Mouse (Mus musculus) intestine, embryonic 14.5 days (tissue): ENCODE results near the gene Upf1. TPM values are rescaled to one million over a fixed set of nuclear protein-coding genes. Genes with fewer than 3 reads are reported as not detected.
A peak's percentile ranks its signal among the peaks of the same experiment; 100 is the strongest.

ENCODE experiments used
- ATAC-seq: fragments of 200-750 bp; cut with Nextera tagmentation; replicated peaks from 2 replicates; pipeline ENCODE4 v1.8.0; 2017; ENCODE audit warnings: low read depth, moderate number of reproducible peaks, moderate TSS enrichment, moderate library complexity; ENCODE audit not compliant: low FRiP score, low TSS enrichment
- DNase-seq: peaks from one replicate; pipeline ENCODE4 v3.0.0-alpha.2; 2018; ENCODE audit warnings: low spot score
- H3K27ac ChIP-seq: fragments of 300-500 bp; sonication (generic); 2 replicates; pipeline ENCODE4 v1.5.1; 2014; ENCODE audit warnings: low read depth, mild to moderate bottlenecking, control low read depth
- H3K27me3 ChIP-seq: fragments of 300-500 bp; sonication (generic); replicated peaks from 2 replicates; pipeline ENCODE4 v1.6.1; 2014; ENCODE audit warnings: low read length, control low read depth; ENCODE audit not compliant: control insufficient read depth, insufficient read depth
- H3K36me3 ChIP-seq: fragments of 300-500 bp; sonication (generic); 2 replicates; pipeline ENCODE4 v1.6.1; 2014; ENCODE audit warnings: low read length, control low read depth; ENCODE audit not compliant: control insufficient read depth, insufficient read depth
- H3K4me1 ChIP-seq: fragments of 300-500 bp; sonication (generic); replicated peaks from 2 replicates; pipeline ENCODE4 v1.6.1; 2014; ENCODE audit warnings: low read length, control low read depth, mixed read lengths; ENCODE audit not compliant: control insufficient read depth, insufficient read depth
- H3K4me2 ChIP-seq: fragments of 300-500 bp; sonication (generic); 2 replicates; pipeline ENCODE4 v1.6.1; 2014; ENCODE audit warnings: low read length
- H3K4me3 ChIP-seq: fragments of 300-500 bp; sonication (generic); 2 replicates; pipeline ENCODE4 v1.5.1; 2014; ENCODE audit warnings: low read depth, low read length, control low read depth, mixed read lengths
- H3K9ac ChIP-seq: fragments of 300-500 bp; sonication (generic); 2 replicates; pipeline ENCODE4 v1.6.1; 2014; ENCODE audit warnings: mild to moderate bottlenecking, low read length
- H3K9me3 ChIP-seq: fragments of 300-500 bp; sonication (generic); 2 replicates; pipeline ENCODE4 v1.6.1; 2016; ENCODE audit warnings: low read length, control low read depth; ENCODE audit not compliant: control insufficient read depth
- WGBS: fragments of 180-500 bp; shearing (Covaris S2); extraction: QIAGEN DNeasy Blood & Tissue Kit; methylation state at CpG from one replicate; pipeline ENCODE4 v1.1.7; 2014; 5-methylcytosine and 5-hydroxymethylcytosine counted together
- polyA plus RNA-seq: library from polyadenylated mRNA; unstranded; fragments of >200 nt; fragmentation: Nextera tagmentation; extraction: Ambion mirVana; gene quantifications from 2 replicates; pipeline ENCODE4 v1.2.1, GENCODE M21; 2014

Gene Upf1
- polyA plus RNA-seq, 1 experiment from 2014 or later, result 19.4 TPM

DNA sequence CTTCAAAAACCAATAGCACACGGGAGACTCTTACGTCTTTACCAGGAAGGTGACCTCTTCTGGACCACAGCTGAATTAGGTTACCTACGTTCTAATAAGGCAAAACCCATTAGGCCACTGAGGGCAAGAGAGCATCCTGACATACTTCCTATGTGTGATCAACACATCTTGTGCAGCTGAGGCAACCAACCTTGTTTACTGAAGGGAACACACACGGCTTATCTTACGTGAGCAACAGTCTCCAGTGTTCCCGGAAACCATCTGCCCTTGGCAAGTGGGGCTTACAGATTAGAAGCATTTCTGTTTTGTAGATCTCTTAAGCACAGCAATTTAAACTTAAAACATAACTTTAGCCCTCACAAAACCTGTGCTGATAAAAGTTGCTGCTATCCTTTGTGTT lies 25.6 kb downstream of the Upf1 start:
- H3K9ac ChIP-seq, result no peak overlapping the region
- ATAC-seq (no peak), DNase-seq (no peak)
- no peaks in the 10 kb centered on the region for H3K27me3 ChIP-seq
- 92% methylated on average over 6 of the region's 6 CpGs for WGBS
- no peak overlapping the region for H3K27ac ChIP-seq
- peaks cover 17% of the 10 kb centered on the region for H3K36me3 ChIP-seq
- H3K4me2 ChIP-seq, result no peak overlapping the region
- H3K4me1 ChIP-seq, result peaks cover 14% of the 10 kb centered on the region
- H3K9me3 ChIP-seq, result no peaks in the 10 kb centered on the region; the same call in 1 of the 2 replicates
- no peak overlapping the region for H3K4me3 ChIP-seq

DNA sequence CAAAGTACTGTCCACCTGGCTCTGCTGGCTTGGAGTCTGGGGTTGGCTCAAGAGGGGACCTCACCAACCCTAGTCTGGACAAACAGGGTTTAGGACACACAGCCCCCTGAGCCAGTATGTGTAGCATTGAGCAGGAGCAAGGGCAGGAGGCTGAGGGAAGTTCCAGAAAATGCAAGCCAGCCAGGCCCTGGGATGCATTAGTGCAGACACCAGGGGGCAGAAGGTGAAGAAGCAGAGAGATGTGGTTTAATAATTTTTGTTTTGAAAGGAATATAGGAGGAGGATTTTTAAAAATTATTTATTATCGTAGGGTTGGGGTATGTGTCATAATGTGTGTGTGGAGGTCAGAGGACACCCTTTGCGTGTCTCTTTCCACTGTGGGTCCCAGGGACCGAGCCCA lies 29.4 kb downstream of the Upf1 start:
- Histone ChIP-seq H3K36me3 (no peaks in the 10 kb centered on the region), H3K4me1 (no peaks in the 10 kb centered on the region), H3K9me3 (no peaks in the 10 kb centered on the region; the same call in 1 of the 2 replicates), H3K4me2 (no peak overlapping the region), H3K27me3 (no peaks in the 10 kb centered on the region), H3K27ac (no peak overlapping the region), H3K4me3 (no peak overlapping the region), H3K9ac (no peak overlapping the region)
- DNase-seq (no peak), ATAC-seq (no peak)
- WGBS, result 87% methylated on average over 3 of the region's 3 CpGs

DNA sequence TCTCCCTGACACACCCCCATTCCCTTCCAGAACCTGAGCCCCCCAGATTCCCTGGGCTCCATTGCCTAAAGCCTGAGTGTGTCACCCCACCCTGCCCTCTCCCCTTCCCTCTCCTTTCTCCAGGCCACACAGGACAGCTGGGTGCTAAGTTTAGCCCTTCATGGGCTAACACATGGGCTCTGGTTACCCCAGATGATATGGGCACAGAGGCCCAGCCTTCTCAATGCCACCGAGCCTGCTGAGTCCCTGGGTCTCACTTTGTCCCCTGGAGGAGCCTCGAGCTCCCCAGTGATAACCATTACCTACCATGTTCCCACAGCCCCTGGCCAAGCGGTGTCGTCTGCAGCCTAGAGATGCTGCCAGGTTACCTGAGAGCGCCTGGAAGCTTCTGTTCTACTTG lies 35.2 kb downstream of the Upf1 start:
- H3K4me1 ChIP-seq, result peaks cover 22% of the 10 kb centered on the region
- H3K4me2 ChIP-seq, result no peak overlapping the region; the same call in 1 of the 2 replicates
- 85% methylated on average over 5 of the region's 5 CpGs for WGBS
- no peaks in the 10 kb centered on the region for H3K9me3 ChIP-seq
- H3K36me3 ChIP-seq, result peaks cover 7% of the 10 kb centered on the region
- no peak overlapping the region for H3K27ac ChIP-seq
- ATAC-seq, result no peak
- H3K4me3 ChIP-seq, result no peak overlapping the region
- no peak overlapping the region for H3K9ac ChIP-seq
- no peak for DNase-seq
- no peaks in the 10 kb centered on the region for H3K27me3 ChIP-seq

DNA sequence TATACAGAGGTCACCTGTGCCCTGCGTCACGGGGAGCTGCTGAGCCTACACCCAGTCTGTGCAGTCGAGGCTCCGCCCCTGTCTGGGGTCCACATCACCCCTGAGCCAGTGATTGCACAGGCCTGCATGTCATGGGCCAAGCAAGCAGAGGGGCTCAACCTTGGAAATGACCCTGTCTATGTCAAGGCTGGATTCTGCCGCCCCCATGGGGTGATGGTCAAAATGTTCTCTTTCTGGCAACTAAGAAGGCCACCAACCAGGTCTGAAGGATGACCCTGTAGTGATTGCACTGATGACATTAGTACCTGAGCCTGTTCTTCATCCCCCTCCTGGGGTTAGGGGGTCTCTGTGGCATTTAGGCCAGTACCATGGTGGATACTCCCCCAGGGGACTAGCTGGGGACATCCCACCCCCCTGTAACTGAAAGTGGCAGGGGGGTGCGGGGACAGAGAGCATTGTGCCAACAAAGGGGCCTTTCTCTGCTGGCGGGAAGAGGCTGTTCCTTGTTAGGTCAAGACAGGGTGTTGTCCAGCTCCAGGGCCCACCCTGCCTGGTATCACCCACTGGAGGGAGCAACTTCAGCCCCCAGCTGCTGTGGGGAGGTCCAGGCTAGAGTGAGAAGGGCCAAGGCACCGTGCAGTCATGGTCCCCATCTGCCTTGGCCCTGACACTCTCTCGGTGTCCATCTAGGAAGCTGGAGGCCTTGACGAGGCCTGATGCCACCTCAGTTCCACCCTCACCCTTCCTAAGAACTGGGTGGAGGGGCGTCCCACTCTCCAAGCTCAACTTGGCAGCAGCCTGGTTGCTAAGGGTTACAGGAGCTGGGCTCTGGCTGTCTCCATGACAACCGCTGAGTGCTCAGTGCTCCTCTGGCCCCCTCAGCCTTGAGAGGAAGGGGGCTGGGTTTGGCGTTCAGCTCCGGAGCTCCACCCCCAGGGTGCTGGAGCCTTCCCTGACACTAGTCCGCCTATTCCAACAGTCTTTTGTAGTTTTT lies 36.3 kb downstream of the Upf1 start:
- peak; percentile 73 for DNase-seq
- Histone ChIP-seq H3K9ac (peak overlapping the region; percentile 45), H3K36me3 (peaks cover 18% of the 10 kb centered on the region), H3K4me1 (peaks cover 22% of the 10 kb centered on the region), H3K27ac (peak overlapping the region; percentile 20; the same call in 1 of the 2 replicates), H3K4me2 (peak overlapping the region; percentile 68), H3K4me3 (peak overlapping the region; percentile 56), H3K27me3 (no peaks in the 10 kb centered on the region), H3K9me3 (no peaks in the 10 kb centered on the region)
- ATAC-seq, result peak; percentile 61
- WGBS, result 14% methylated on average over 15 of the region's 15 CpGs

DNA sequence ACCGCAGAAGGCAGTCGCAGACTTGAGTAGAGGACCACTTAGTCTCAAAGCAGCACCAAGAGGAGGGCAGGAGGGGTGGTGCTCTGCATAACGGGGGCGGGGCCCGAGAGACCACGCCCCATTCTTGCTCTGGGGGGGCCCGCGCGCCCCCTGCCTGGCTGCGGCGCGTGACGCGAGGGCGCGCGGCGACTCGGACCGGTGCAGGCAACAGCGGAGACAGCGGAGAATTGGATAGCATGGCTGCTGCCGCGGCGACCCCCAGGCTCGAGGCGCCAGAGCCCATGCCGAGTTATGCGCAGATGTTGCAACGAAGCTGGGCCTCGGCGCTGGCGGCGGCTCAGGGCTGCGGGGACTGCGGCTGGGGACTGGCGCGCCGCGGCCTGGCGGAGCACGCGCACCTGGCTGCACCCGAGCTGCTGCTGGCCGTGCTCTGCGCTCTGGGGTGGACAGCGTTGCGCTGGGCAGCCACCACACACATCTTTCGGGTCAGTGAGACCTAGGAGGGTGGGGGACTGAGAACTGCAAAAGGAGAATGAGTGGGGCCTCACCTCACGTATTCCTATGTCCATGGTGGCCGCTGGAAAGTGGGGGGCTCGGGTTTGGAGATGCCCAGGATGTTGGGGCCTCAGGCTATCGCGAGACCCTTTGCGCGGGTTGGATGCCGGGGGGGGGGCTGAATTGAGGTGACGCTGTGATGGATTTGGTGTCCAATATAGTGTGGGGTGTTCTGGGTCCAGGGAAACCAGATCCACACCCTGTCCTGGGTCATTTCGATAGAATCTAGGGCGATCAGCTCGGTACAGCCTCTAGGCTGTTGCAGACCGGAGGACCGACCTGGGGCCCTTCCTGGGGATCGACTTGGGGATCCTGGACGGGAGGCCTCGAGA lies 37.2 kb downstream of the Upf1 start, which contains the start of gene Cers1:
Cers1 (plus strand) TSS at position 152 of the 887 bp plus-strand sequence.
- no peaks in the 10 kb centered on the region for H3K27me3 ChIP-seq
- WGBS, result 3% methylated on average over 66 of the region's 66 CpGs

DNA sequence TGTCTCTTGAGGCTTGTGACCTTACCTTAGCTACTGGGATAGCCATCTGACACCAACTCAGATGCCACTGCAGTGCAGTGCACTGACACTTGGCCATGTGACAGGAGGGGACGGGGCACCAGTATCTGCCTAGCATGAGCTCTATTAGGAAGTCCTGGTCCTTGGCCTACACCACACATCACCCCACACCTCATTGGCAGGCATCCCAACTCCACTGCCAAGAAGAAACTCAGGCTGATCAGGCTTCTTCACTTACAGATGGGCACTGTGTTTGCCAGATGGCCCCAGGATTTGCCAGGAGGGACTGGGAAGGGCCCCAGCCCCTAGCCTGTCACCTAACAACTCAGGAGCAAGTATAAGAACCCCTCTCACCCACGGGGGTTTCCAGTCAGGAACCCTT lies 39.7 kb downstream of the Upf1 start:
- Histone ChIP-seq H3K4me2 (no peak overlapping the region), H3K4me3 (no peak overlapping the region), H3K9ac (no peak overlapping the region), H3K36me3 (peaks cover 48% of the 10 kb centered on the region), H3K4me1 (peaks cover 22% of the 10 kb centered on the region), H3K9me3 (no peaks in the 10 kb centered on the region), H3K27ac (no peak overlapping the region), H3K27me3 (no peaks in the 10 kb centered on the region)
- WGBS, result 87% methylated on average over 2 of the region's 2 CpGs
- DNase-seq (no peak), ATAC-seq (no peak)

More for the DNA sequence above, 37.2 kb downstream of the Upf1 start, which contains the start of gene Cers1:
- peak within 1 kb of the TSS; percentile 62; the same call in 1 of the 2 replicates for H3K27ac ChIP-seq
- DNase-seq (peak; percentile 79), ATAC-seq (peak; percentile 59)
- H3K4me3 ChIP-seq, result peak within 1 kb of the TSS; percentile 56
- H3K9ac ChIP-seq, result peak within 1 kb of the TSS; percentile 45
- H3K4me2 ChIP-seq, result peak within 1 kb of the TSS; percentile 68
- no peaks in the 10 kb centered on the region for H3K9me3 ChIP-seq
- H3K36me3 ChIP-seq, result peaks cover 27% of the 10 kb centered on the region
- H3K4me1 ChIP-seq, result peaks cover 22% of the 10 kb centered on the region

DNA sequence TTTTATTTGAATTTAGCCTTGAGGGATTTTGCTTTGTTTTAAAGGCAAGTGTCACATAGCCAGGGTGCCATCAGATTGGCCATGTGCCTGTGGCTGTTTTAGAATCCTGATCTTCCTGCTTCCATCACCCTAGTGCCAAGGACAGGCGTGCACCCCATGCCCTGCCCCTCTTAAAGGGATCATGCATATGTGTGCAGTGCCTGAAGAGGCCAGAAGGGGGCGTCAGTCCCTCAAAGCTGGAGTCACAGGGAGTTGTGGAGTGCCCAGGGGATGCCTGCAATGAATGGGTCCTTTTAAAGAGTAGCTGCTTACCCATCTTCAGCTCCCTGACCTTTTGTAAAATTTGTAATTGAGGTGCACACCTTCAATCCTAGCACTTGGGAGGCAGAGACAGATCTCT lies 43.8 kb downstream of the Upf1 start:
- ATAC-seq, result no peak
- WGBS, result 34% methylated on average over 2 of the region's 2 CpGs
- Histone ChIP-seq H3K4me1 (no peaks in the 10 kb centered on the region), H3K36me3 (peaks cover 89% of the 10 kb centered on the region), H3K4me2 (no peak overlapping the region), H3K9me3 (no peaks in the 10 kb centered on the region), H3K27me3 (no peaks in the 10 kb centered on the region), H3K27ac (no peak overlapping the region), H3K9ac (no peak overlapping the region), H3K4me3 (no peak overlapping the region)
- DNase-seq, result no peak

DNA sequence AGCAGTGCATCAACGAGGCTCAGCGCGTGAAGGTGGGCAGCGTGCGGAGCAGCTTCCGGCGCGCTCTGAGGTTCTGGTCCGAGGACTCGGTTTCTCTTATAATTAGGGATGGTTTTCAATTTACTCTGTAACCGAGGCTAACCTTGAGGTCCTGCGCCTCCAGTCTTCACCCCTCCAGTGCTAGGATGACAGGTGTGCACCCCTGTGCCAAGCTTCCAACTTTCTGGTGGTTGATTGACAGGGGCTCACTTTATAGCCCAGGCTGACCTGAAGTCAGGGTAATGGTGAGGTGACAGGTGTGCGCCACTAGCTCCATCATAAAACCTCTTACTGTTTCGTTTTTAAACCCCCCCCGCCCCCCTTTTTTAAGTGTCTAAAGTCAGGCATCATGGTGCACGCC lies 50.2 kb downstream of the Upf1 start:
- H3K9ac ChIP-seq, result peak overlapping the region; percentile 63
- DNase-seq (no peak), ATAC-seq (peak; percentile 26; the same call in 1 of the 2 replicates)
- H3K4me2 ChIP-seq, result peak overlapping the region; percentile 76
- no peaks in the 10 kb centered on the region for H3K9me3 ChIP-seq
- 3% methylated on average over 16 of the region's 16 CpGs for WGBS
- no peaks in the 10 kb centered on the region for H3K27me3 ChIP-seq
- peak overlapping the region; percentile 68 for H3K27ac ChIP-seq
- H3K36me3 ChIP-seq, result peaks cover 51% of the 10 kb centered on the region
- peak overlapping the region; percentile 83 for H3K4me3 ChIP-seq
- peaks cover 15% of the 10 kb centered on the region for H3K4me1 ChIP-seq
